Mouse (Mus musculus) heart, adult 18-20 months (tissue): ENCODE measurements around the gene Vps41. TPM values are rescaled to one million over a fixed set of nuclear protein-coding genes. Genes with fewer than 3 reads are reported as not detected.
A peak's percentile ranks its signal among the peaks of the same experiment; 100 is the strongest.

Source experiments
- DNase-seq, 2 experiments: peaks; one replicate each; pipeline ENCODE4 v3.0.0; 2021 to 2022; ENCODE audit warnings: mixed read lengths in 1 of 2
- long read RNA-seq, 2 experiments: library from polyadenylated mRNA; stranded (forward); transcript quantifications; one replicate each; pipeline ENCODE4 v2.0.0; 2021
- total RNA-seq, 2 experiments: library from RNA; stranded (reverse); gene quantifications; 2 replicates each; pipeline ENCODE4 v1.2.3; 2021

Vps41 gene
- total RNA-seq = 10 to 100 TPM; 32.4 to 32.9 TPM
- long read RNA-seq, experiment 1, transcript Vps41-201 (29 exons, 3,199 nt) = major isoform, 33 of 45 reads
- long read RNA-seq, experiment 1, partial matches to known transcripts = 3 of 45 reads
- long read RNA-seq, experiment 1, other reads (novel, unspliced or antisense) = 9 of 45 reads
- long read RNA-seq, experiment 2, transcript Vps41-201 (29 exons, 3,199 nt) = major isoform, 12 of 16 reads
- long read RNA-seq, experiment 2, partial matches to known transcripts = 1 of 16 reads
- long read RNA-seq, experiment 2, other reads (novel, unspliced or antisense) = 3 of 16 reads

DNA sequence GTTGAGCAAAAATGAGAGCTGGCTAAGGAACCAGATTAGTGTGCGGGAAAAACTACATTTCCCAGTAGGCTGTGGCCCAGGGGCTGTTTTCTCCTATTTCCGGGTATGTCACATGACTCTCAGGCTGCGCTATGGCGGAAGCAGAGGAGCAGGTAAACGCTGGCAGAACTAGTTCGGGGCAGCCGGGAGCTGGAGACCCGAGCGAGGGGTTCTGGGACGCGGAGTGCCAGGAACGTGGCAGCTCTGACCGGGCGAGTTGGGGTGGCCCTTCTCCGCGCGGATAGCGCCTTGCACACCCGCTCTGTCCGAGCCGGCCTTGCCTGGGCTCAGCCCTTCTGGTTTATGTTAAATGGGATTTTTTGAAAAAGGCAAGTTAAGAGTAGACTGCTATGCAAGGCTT, at the start of gene Vps41:
Gene Vps41, plus strand, starts transcription at position 102 of the 400 bp plus-strand sequence.
- DNase-seq = peak; percentile 86 to 89

- peak; percentile 2 to 10 for DNase-seq
Observed at GRCm38 (mm10) chr13:18698518-18699065, 18.5 kb upstream of the Vps41 start.

- DNase-seq = no peak
Observed at GRCm38 (mm10) chr13:18711685-18712084, 5.4 kb upstream of the Vps41 start.

GRCm38 (mm10) chr13:18716707-18717106, 379 bp upstream of the Vps41 start:
- no peak for DNase-seq

DNA sequence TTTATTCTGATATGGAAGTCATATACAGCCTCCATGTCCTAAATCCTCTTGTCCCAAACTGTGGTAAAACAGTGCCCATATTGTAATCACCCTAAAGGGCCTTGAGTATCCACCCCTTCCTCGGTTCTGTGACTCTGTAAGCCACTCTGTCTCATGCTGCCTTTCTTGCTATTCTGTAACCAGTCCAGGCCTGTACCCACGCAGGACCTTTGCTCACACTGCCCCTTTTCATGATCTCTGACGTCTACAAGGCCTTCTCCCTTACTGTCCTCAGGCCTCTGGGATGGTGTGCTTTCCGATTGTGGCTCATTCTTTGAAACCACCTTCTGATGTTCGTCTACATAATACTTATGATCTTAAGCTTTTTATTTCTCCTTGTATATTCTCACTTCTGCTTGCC, 1.4 kb downstream of the Vps41 start:
- no peak for DNase-seq

GRCm38 (mm10) chr13:18730666-18731065, 13.6 kb downstream of the Vps41 start:
- no peak for DNase-seq

DNA sequence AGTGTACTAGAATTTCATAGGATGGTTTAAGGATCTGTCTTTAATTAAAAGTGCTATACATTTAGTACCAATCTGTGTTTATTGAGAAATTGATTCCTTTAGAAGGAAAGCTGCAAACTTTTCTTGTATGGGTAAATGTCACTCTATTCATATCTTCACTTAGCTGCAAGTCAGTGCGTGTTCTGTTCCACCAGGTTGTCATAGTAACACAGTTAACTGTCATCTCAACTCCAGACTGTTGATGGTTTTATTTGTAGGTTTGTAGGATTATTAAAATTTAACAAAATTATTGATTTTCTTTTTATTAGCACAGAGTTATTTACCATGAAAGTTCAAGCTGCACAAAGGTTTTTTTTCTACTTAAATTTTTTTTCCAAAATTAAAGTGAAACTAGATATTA, 19.5 kb downstream of the Vps41 start:
- DNase-seq = no peak

DNA sequence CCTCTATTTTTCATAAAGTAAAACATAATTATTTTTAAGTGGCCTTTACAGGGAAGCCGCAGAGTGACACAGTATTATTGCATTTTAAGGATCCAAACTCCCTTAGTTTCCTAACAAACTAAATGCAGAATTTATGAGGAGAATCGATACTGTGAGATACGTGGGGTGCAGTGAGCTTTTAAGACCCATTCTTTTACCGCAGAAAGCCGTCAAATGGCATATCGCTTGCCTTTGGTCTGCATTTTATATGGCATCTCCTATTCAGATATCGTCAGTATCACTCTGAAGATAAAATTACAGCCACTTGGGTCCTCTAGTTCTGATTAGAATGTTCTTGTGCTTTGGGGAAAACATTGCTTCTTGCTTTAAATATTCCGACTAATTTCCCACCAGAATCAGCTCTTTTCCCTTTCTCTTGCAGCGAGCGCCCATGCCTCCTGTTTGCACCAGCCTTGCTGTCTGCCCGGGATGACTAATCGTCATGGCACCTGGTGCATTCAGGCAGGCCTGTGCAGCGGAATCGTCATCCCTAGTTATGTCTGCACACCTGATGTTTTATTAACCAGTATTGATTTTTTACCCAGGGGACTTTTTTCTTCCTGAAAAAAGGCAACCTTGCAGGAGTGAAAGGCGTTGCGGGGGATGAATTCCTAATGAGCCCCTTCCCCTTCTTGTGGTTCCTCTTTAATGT, 26.6 kb downstream of the Vps41 start:
- no peak for DNase-seq

DNA sequence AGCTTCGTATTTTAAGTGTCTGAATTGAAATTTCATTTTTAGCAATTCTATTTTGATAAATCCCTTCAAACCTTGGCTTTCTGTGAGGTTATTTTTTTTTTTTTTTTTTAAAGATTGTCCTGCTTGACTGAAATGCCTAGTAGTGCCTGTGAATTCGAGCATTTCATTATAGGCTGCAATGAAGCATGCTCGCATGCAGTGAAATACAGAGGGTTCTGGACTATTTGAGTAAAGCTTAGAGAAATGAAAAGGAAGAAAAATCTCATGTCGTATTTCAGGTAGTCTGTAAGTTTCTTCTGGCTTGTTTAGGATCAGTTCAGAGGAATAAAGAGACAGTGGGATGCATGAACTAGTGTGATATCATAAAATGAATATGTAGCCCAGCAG, 27.2 kb downstream of the Vps41 start:
- DNase-seq = no peak

DNA sequence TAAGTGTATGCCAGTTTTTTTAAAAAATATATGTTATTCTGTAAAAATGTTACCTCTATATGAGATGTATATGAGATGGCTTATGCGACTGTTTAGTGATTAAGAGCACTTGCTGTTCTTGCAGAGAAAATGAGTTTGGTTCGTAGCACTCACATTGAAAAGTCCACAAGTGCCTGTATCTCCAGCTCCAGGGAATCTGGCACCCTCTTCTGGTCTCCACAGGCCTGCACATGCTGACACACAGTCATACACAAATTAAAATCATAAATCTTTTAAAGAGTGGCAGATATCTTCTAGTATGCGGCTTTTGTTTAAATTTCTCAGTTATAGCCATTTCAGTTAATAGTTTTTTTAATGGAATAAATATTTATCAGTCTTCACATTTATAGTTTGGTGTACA, 40.9 kb downstream of the Vps41 start:
- DNase-seq = no peak

- DNase-seq = no peak
Observed at GRCm38 (mm10) chr13:18759361-18760056, 42.4 kb downstream of the Vps41 start.

DNA sequence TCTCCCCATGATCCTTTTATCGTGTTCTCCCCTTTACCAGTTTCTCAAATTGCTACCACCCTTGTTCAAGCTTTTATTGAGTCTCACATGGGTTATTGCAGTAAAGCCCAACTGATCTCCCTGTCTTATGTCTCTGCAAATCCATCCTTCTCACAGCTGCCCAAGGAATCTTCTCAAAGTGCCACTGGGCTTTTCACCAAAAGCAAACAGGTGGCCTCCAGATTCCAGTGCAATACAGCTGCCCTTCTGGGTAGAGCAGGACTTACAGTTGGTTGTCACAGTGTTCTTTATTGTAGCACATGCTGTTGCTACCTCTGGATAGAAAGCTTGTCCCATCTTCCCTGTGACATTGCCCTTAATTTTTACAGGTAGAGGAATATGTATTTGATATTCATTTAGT, 44.4 kb downstream of the Vps41 start:
- no peak for DNase-seq

DNA sequence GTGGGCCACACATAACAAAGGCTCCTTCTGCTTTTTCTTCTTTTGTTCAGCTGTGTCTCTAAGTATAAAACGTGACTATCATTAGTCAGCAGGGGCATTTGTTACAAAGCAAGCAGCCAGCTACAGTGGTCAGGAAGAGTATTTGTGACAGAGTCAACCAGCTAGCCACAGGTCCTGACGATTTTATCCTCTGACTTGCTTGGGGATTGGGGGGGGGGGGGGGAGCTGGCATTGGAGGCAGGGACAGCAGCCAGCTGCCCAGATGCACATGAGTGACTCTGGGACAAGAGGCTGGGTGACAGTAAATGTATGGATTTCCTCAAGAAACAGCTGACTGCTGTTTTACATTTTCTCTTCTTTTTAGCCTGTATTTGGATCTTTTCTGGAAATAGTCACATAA, 50.8 kb downstream of the Vps41 start:
- no peak for DNase-seq

DNA sequence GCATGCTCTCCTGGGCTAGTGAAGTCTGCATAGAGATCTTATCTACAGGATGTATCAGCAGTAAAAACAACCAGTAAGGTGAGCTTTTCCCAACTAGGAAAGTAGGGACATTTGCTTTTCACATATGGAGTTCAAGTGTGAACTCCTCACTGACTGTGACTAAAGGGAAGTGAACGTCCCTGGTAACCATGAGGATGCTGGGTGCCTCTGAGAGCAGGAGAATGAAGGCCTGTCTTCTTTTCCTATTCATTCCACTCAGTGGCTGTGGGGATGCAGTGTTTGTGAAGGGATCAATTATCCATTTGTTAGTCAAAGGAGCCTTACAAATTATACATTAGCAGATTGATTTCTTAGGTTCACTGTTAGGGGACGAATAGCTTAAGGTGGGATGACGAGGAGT, 51.4 kb downstream of the Vps41 start:
- no peak for DNase-seq

GRCm38 (mm10) chr13:18773437-18774198, 56.5 kb downstream of the Vps41 start:
- peak; percentile 7 to 14 for DNase-seq

DNA sequence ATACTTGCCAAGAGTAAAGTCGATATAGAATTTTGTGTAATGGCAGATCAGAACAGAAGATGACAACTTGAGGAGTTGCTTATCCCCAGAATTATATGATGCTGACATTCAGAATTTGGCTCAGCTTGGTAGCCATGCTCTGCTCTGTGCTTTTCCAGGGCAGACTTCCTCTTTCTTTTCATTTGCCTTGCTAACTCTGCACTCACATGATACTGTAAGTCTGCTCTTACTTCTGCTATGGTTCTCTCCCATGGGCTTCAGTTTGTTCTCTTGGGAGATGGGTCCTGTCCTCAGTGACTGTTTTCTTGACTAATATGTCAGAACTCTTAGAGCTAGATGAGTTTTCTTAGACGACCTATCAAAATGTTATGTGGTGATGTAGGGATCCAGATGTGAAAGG, 64.2 kb downstream of the Vps41 start:
- peak in 1 of 2 experiments; percentile 34 for DNase-seq

DNA sequence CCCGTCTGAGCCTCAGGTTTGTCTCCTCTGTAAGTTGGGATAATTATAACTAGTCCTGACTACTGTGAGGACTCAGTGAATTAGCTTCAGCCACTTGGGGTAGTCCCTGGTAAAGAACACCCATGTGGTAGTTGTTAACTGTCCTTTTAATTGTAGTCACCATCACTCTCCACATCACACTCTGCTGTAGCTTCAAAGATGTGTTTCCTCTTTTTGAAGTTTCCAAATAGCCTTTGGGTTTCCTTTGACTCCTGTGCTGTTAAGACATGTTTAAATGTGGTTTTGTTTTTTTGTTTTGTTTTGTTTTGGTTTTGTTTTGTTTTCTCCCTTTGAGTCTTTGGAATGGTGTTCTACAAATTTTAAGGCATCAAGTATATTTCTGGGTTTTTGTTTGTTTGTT, 68.6 kb downstream of the Vps41 start:
- DNase-seq = no peak

DNA sequence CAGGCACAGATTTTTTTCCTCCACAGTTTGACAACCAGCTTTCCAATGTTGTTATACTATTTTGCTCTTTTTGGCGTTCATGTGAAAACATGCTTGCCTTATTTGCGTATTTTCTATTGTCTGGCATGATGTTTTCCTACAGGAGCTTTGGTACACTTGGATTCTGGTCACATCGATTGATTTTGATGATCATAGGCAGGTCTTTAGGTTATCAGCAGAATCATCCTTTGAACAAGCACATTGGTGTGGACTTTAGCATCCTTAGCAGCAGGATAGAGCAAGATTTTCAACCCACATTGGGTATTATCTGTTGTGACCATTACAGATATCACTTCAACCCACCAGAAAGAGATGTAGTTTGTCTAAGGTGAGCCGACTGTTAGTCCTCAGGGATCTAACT, 71.0 kb downstream of the Vps41 start:
- DNase-seq = no peak

- no peak for DNase-seq
Observed at GRCm38 (mm10) chr13:18788689-18789088, 71.6 kb downstream of the Vps41 start.

GRCm38 (mm10) chr13:18789662-18790061, 72.6 kb downstream of the Vps41 start:
- no peak for DNase-seq

GRCm38 (mm10) chr13:18790086-18790485, 73.0 kb downstream of the Vps41 start:
- peak; percentile 7 to 15 for DNase-seq

DNA sequence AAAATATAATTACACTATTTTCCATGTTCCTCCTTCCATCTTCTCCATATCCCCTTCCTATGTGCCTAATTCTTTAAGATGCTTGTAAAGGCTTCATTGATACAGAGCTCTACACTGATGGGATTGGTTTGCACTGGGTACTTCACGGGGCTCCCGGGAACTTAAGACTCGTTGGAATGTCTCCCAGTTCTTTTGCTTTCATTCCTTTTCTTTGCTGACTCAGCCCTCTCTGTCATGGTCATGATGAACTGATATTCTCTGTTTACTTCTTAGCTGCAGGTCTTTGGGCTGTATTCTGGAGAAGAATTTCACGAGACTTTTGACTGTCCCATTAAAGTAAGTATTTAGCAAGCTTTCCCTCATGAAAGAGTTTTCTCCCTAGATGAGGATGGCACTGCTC, 74.2 kb downstream of the Vps41 start:
- no peak for DNase-seq
